Mouse (Mus musculus): ENCODE measurements at regions not wholly inside any gene's neighbourhood (a gene's known extent, or its start where the extent isn't known, plus 50 kb on each side); places are given as distances from the start of the nearest gene placed in this dataset.

GRCm38 (mm10) chr4:127756238-127756637 is 214.5 kb downstream of the CK137956 start:
- DNase-seq (ENCODE audit: low spot score): no peak

- no peak for DNase-seq (ENCODE audit: low spot score)
Measured at GRCm38 (mm10) chr4:127750781-127751180, 220.0 kb downstream of the CK137956 start.

GRCm38 (mm10) chr4:127747876-127748275 is 222.9 kb downstream of the CK137956 start:
- DNase-seq (ENCODE audit: low spot score): no peak

- no peak for DNase-seq (ENCODE audit: low spot score)
Measured at GRCm38 (mm10) chr4:127736781-127737180, 234.0 kb downstream of the CK137956 start.

- no peak for DNase-seq (ENCODE audit: low spot score)
Measured at GRCm38 (mm10) chr4:127736151-127736550, 234.6 kb downstream of the CK137956 start.

GRCm38 (mm10) chr4:127734641-127735040 is 236.1 kb downstream of the CK137956 start:
- DNase-seq (ENCODE audit: low spot score): no peak

GRCm38 (mm10) chr4:127718661-127719060 is 252.1 kb downstream of the CK137956 start:
- no peak for DNase-seq (ENCODE audit: low spot score)

GRCm38 (mm10) chr4:127712274-127712673 is 258.5 kb downstream of the CK137956 start:
- DNase-seq (ENCODE audit: low spot score): no peak

GRCm38 (mm10) chr4:127710816-127711215 is 259.9 kb downstream of the CK137956 start:
- no peak for DNase-seq (ENCODE audit: low spot score)

- DNase-seq (ENCODE audit: low spot score): no peak
Measured at GRCm38 (mm10) chr4:127709746-127710145, 261.0 kb downstream of the CK137956 start.

GRCm38 (mm10) chr4:127708186-127708585 is 262.6 kb downstream of the CK137956 start:
- no peak for DNase-seq (ENCODE audit: low spot score)

GRCm38 (mm10) chr4:127707126-127707525 is 263.6 kb downstream of the CK137956 start:
- no peak for DNase-seq (ENCODE audit: low spot score)

GRCm38 (mm10) chr4:127701651-127702050 is 269.1 kb downstream of the CK137956 start:
- no peak for DNase-seq (ENCODE audit: low spot score)

- no peak for DNase-seq (ENCODE audit: low spot score)
Measured at GRCm38 (mm10) chr4:127689986-127690385, 280.8 kb downstream of the CK137956 start.

GRCm38 (mm10) chr4:127685021-127685420 is 285.7 kb downstream of the CK137956 start:
- DNase-seq (ENCODE audit: low spot score): no peak

GRCm38 (mm10) chr4:127679391-127679790 is 291.4 kb downstream of the CK137956 start:
- DNase-seq (ENCODE audit: low spot score): no peak

GRCm38 (mm10) chr4:127678437-127678836 is 292.3 kb downstream of the CK137956 start:
- no peak for DNase-seq (ENCODE audit: low spot score)

GRCm38 (mm10) chr4:127675745-127676315 is 294.9 kb downstream of the CK137956 start:
- DNase-seq (ENCODE audit: low spot score): peak; percentile 14

GRCm38 (mm10) chr4:127659950-127660349 is 302.0 kb upstream of the Gjb5 start:
- DNase-seq (ENCODE audit: low spot score): no peak

- DNase-seq (ENCODE audit: low spot score): no peak
Measured at GRCm38 (mm10) chr4:127651601-127652000, 293.6 kb upstream of the Gjb5 start.

GRCm38 (mm10) chr4:127648011-127648410 is 290.0 kb upstream of the Gjb5 start:
- DNase-seq (ENCODE audit: low spot score): no peak

GRCm38 (mm10) chr4:127647189-127647588 is 289.2 kb upstream of the Gjb5 start:
- DNase-seq (ENCODE audit: low spot score): no peak

GRCm38 (mm10) chr4:127640251-127641085 is 282.5 kb upstream of the Gjb5 start:
- peak; percentile 12 for DNase-seq (ENCODE audit: low spot score)

- DNase-seq (ENCODE audit: low spot score): no peak
Measured at GRCm38 (mm10) chr4:127639765-127640164, 281.8 kb upstream of the Gjb5 start.
